Mouse (Mus musculus): Measurements from ENCODE around the gene Nuak2. TPM values are rescaled to one million over a fixed set of nuclear protein-coding genes. Genes with fewer than 3 reads are reported as not detected.

Nuak2 gene
- polyA plus RNA-seq, 1 experiment from 2014 or later: 20.1 TPM

DNA sequence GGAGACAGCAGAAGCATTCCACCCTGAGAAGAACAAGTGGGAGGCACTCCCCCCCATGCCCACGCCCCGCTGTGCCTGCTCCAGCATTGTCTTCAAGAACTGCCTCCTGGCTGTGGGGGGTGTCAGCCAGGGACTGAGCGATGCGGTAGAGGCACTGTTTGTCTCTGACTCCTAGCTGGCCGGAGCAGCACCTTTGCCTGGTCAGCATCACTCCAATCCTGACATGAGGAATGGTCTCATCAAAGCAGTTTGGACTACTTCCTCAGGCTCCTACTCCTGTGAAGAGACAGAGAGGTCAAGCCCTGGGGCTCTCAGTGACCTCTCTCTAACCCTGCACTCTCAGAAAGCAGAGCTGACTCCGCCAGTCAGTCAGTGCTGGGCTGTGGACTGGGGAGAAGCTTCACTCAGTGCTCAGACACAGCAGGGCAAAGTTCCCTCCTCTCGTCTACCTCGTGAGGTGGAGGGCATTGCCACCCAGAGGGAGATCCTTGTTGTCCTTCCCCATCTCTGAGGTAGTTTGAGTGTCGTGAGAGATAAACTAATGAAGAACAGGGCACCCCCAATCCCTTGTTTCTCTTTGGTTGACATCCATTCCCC, 11.2 kb upstream of the Nuak2 start:
- Histone ChIP-seq H3K9ac (ENCODE audit: low read length) (no peak overlapping the region), H3K4me3 (ENCODE audit: low read depth, low read length) (no peak overlapping the region), H3K36me3 (ENCODE audit: control insufficient read depth, insufficient read depth, low read length) (no peaks in the 10 kb centered on the region), H3K9me3 (replicated peaks; ENCODE audit: control insufficient read depth, low read length) (no peaks in the 10 kb centered on the region), H3K4me2 (ENCODE audit: low read length) (no peak overlapping the region), H3K27ac (ENCODE audit: low read depth, low read length) (no peak overlapping the region), H3K27me3 (replicated peaks; ENCODE audit: control insufficient read depth, insufficient read depth, low read length) (0 out of 2 replicates have a peak, but pooled peaks cover 1% of the 10 kb centered on the region), H3K4me1 (ENCODE audit: control insufficient read depth, insufficient read depth, low read length) (no peaks in the 10 kb centered on the region)
- 70% methylated on average over 9 of the region's 9 CpGs for WGBS
- no peak for DNase-seq (ENCODE audit: low spot score)
- no peak for ATAC-seq

DNA sequence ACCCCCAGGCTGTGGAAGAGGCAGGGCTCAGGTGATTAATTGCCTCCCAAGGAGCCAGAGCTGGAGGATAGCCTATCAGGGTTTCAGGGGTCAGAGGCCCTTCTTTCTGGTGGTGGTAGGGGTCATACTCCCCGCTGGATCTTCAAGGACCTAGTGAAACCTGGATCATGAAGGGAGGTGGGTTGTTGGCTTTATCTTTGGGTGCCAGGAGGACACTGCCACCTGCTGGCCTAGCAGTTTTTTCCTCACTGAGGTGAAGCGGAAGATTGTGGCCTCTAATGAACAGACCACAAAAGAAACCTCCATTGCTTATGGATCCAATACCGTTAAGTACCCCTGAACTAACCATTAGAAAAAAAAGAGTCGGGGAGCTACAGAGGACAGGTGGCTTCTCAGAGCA, 9.8 kb upstream of the Nuak2 start:
- H3K9ac ChIP-seq (ENCODE audit: low read length): no peak overlapping the region
- 40% methylated on average over 4 of the region's 4 CpGs for WGBS
- no peaks in the 10 kb centered on the region for H3K27me3 ChIP-seq (replicated peaks; ENCODE audit: control insufficient read depth, insufficient read depth, low read length)
- no peaks in the 10 kb centered on the region for H3K4me1 ChIP-seq (ENCODE audit: control insufficient read depth, insufficient read depth, low read length)
- ATAC-seq (peak; percentile 40; the same call in 1 of the 2 replicates), DNase-seq (ENCODE audit: low spot score) (peak; percentile 62)
- no peak overlapping the region for H3K4me2 ChIP-seq (ENCODE audit: low read length)
- no peaks in the 10 kb centered on the region for H3K36me3 ChIP-seq (ENCODE audit: control insufficient read depth, insufficient read depth, low read length)
- no peak overlapping the region for H3K4me3 ChIP-seq (ENCODE audit: low read depth, low read length)
- no peak overlapping the region for H3K27ac ChIP-seq (ENCODE audit: low read depth, low read length)
- no peaks in the 10 kb centered on the region for H3K9me3 ChIP-seq (replicated peaks; ENCODE audit: control insufficient read depth, low read length)

DNA sequence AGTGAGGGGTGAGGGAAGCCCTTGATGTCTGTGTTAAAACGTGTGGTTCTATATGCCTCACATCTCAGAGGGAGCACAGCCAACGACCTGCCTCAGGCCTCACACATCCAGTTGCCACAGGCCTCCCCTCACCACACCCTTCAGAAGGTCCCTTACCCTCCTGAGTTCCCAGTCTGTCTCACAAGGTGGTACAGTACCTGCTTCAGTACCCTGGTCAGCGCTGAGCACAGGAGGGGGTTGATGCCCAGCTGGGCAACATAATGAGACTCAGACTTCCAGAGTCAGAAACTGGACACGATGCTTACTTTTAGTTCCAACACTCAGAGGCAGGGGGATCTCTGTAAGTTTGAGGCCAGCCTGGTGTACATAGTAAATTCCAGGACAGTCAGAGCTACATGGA, 9.1 kb upstream of the Nuak2 start:
- H3K9ac ChIP-seq (ENCODE audit: low read length): no peak overlapping the region
- no peak for ATAC-seq

DNA sequence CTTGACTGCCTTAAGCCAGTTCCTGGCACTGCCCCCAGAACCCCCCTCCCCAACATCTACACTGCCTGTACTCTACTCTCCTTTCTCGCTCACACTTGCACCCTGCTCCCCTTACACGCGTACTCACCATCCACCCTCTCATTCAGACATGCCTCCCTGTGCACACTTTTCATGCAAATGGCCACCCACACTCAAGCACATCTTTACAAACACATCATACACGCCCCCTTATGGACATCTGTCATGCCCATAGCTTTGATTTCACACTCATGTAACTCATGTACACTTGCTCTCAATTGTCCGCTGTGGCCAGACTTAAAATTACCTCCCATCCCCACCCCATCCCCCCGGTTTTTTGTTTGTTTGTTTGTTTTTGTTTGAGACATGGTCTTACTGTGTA, 8.0 kb upstream of the Nuak2 start:
- no peak overlapping the region for H3K4me3 ChIP-seq (ENCODE audit: low read depth, low read length)
- ATAC-seq: no peak
- H3K27ac ChIP-seq (ENCODE audit: low read depth, low read length): no peak overlapping the region
- no peak for DNase-seq (ENCODE audit: low spot score)
- H3K4me1 ChIP-seq (ENCODE audit: control insufficient read depth, insufficient read depth, low read length): no peaks in the 10 kb centered on the region
- 85% methylated on average over 6 of the region's 6 CpGs for WGBS
- H3K9me3 ChIP-seq (replicated peaks; ENCODE audit: control insufficient read depth, low read length): no peaks in the 10 kb centered on the region
- H3K27me3 ChIP-seq (replicated peaks; ENCODE audit: control insufficient read depth, insufficient read depth, low read length): no peaks in the 10 kb centered on the region
- no peak overlapping the region for H3K9ac ChIP-seq (ENCODE audit: low read length)
- H3K36me3 ChIP-seq (ENCODE audit: control insufficient read depth, insufficient read depth, low read length): no peaks in the 10 kb centered on the region
- no peak overlapping the region for H3K4me2 ChIP-seq (ENCODE audit: low read length)

More for the DNA sequence above, 9.1 kb upstream of the Nuak2 start:
- no peak overlapping the region for H3K4me3 ChIP-seq (ENCODE audit: low read depth, low read length)
- H3K27ac ChIP-seq (ENCODE audit: low read depth, low read length): no peak overlapping the region
- H3K27me3 ChIP-seq (replicated peaks; ENCODE audit: control insufficient read depth, insufficient read depth, low read length): no peaks in the 10 kb centered on the region
- H3K36me3 ChIP-seq (ENCODE audit: control insufficient read depth, insufficient read depth, low read length): no peaks in the 10 kb centered on the region
- 27% methylated on average over 4 of the region's 4 CpGs for WGBS
- H3K4me2 ChIP-seq (ENCODE audit: low read length): no peak overlapping the region
- no peaks in the 10 kb centered on the region for H3K4me1 ChIP-seq (ENCODE audit: control insufficient read depth, insufficient read depth, low read length)
- no peaks in the 10 kb centered on the region for H3K9me3 ChIP-seq (replicated peaks; ENCODE audit: control insufficient read depth, low read length)
- no peak for DNase-seq (ENCODE audit: low spot score)

DNA sequence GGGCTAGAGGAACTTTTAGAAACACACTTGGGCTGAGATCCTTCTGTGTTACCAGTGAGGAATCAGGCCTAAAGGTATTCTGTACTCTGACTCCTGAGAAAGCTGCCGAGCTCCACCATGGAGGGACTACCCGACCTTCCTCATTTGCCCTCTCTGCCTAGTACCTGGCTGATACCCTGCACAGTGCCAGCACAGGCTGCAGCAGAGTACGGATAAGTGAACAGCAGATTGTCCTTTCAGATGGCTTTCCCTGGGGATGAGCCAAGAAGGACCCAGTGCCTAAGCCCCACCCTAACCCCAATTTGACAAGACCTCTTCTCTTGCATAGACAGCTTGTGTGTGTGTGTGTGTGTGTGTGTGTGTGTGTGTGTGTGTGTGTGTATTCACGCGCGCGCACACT, 7.3 kb upstream of the Nuak2 start:
- H3K9me3 ChIP-seq (replicated peaks; ENCODE audit: control insufficient read depth, low read length): no peaks in the 10 kb centered on the region
- no peaks in the 10 kb centered on the region for H3K36me3 ChIP-seq (ENCODE audit: control insufficient read depth, insufficient read depth, low read length)
- no peaks in the 10 kb centered on the region for H3K27me3 ChIP-seq (replicated peaks; ENCODE audit: control insufficient read depth, insufficient read depth, low read length)
- ATAC-seq (no peak), DNase-seq (ENCODE audit: low spot score) (no peak)
- no peaks in the 10 kb centered on the region for H3K4me1 ChIP-seq (ENCODE audit: control insufficient read depth, insufficient read depth, low read length)
- no peak overlapping the region for H3K4me2 ChIP-seq (ENCODE audit: low read length)
- H3K27ac ChIP-seq (ENCODE audit: low read depth, low read length): no peak overlapping the region
- WGBS: 92% methylated on average over 7 of the region's 7 CpGs
- no peak overlapping the region for H3K4me3 ChIP-seq (ENCODE audit: low read depth, low read length)
- no peak overlapping the region for H3K9ac ChIP-seq (ENCODE audit: low read length)

DNA sequence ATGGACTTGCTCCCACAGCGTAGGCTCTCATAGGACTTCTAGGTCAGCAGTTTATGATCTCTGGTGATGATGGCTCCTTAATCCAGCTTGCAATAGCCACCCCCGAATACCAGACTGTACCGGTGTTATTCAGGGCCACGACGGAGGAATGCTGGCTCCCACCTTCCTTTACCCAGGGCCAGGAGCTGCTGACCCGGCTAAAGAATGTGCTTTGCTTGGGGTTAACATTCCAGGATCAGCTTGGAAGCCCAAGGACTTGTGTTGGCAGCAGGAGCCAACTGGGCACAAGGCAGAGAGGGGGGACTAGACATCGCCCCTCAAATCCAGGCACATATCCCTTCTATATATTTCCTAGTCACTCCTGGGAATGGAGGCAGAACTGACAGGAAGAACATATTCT, 5.2 kb upstream of the Nuak2 start:
- H3K9me3 ChIP-seq (replicated peaks; ENCODE audit: control insufficient read depth, low read length): no peaks in the 10 kb centered on the region
- peaks cover 6% of the 10 kb centered on the region; the same call in 1 of the 2 replicates for H3K4me1 ChIP-seq (ENCODE audit: control insufficient read depth, insufficient read depth, low read length)
- H3K4me3 ChIP-seq (ENCODE audit: low read depth, low read length): no peak overlapping the region
- no peak overlapping the region for H3K27ac ChIP-seq (ENCODE audit: low read depth, low read length)
- H3K27me3 ChIP-seq (replicated peaks; ENCODE audit: control insufficient read depth, insufficient read depth, low read length): no peaks in the 10 kb centered on the region
- WGBS: 79% methylated on average over 7 of the region's 7 CpGs
- no peaks in the 10 kb centered on the region for H3K36me3 ChIP-seq (ENCODE audit: control insufficient read depth, insufficient read depth, low read length)
- H3K4me2 ChIP-seq (ENCODE audit: low read length): no peak overlapping the region
- no peak for DNase-seq (ENCODE audit: low spot score)
- ATAC-seq: no peak
- no peak overlapping the region for H3K9ac ChIP-seq (ENCODE audit: low read length)

DNA sequence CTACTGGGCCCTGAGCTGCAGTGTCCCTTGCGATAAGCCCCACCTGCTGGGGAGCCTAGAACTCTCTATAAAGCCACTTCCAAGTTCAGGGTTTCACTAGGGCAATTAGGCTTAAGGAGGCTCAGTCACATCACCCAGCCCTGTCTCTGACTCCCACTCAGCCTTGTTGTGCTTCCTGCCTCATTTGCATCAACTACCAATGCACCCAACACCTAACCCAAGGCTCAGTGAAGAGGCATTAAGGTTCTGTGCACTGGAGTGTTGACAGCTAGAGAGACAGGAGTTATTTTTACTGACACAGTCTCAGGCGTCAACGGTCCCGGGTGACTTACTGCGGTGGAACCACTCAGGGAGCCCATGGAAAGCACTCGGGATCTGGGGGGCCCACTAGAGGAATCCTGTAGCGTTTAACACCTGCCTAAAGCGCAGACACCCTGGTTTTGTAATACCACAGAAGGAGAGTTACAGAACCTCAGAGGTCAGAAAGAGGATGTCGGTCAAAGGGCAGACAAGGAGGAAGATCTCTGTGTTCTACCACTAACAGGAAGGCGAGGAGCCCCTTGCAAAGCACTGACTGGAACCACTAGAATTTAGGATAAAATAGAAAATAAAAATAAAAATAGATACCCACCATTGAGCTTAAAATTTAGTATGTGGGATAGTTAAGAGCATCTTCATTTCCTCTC, 4.6 kb upstream of the Nuak2 start:
- ATAC-seq (no peak), DNase-seq (ENCODE audit: low spot score) (no peak)
- 80% methylated on average over 10 of the region's 10 CpGs for WGBS
- H3K9ac ChIP-seq (ENCODE audit: low read length): no peak overlapping the region
- H3K4me1 ChIP-seq (ENCODE audit: control insufficient read depth, insufficient read depth, low read length): peaks cover 6% of the 10 kb centered on the region; the same call in 1 of the 2 replicates
- H3K27ac ChIP-seq (ENCODE audit: low read depth, low read length): no peak overlapping the region
- no peaks in the 10 kb centered on the region for H3K36me3 ChIP-seq (ENCODE audit: control insufficient read depth, insufficient read depth, low read length)
- no peaks in the 10 kb centered on the region for H3K9me3 ChIP-seq (replicated peaks; ENCODE audit: control insufficient read depth, low read length)
- no peak overlapping the region for H3K4me2 ChIP-seq (ENCODE audit: low read length)
- H3K4me3 ChIP-seq (ENCODE audit: low read depth, low read length): no peak overlapping the region
- no peaks in the 10 kb centered on the region for H3K27me3 ChIP-seq (replicated peaks; ENCODE audit: control insufficient read depth, insufficient read depth, low read length)

DNA sequence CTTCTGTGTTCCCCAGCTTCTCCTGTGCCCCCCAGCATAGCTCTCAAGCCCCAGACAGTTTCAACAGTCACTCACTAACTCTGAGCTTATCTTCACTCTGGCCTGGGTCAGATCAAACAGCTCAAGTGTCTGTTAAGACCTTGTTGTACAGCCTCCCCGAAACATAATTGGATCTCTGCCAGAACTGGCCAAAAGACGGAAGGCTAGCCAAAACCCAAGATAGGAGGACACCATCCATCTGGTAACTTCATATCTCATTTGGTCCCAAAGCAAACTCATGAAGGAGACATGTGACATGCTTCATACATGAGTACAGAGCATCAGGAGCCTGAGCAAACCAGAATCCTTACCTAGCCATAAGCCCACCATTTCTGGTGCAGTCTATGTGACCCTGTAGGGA, 3.9 kb upstream of the Nuak2 start:
- no peaks in the 10 kb centered on the region for H3K9me3 ChIP-seq (replicated peaks; ENCODE audit: control insufficient read depth, low read length)
- H3K4me2 ChIP-seq (ENCODE audit: low read length): no peak overlapping the region
- H3K4me3 ChIP-seq (ENCODE audit: low read depth, low read length): no peak overlapping the region
- DNase-seq (ENCODE audit: low spot score) (no peak), ATAC-seq (no peak)
- no peak overlapping the region for H3K9ac ChIP-seq (ENCODE audit: low read length)
- H3K36me3 ChIP-seq (ENCODE audit: control insufficient read depth, insufficient read depth, low read length): no peaks in the 10 kb centered on the region
- peaks cover 6% of the 10 kb centered on the region; the same call in 1 of the 2 replicates for H3K4me1 ChIP-seq (ENCODE audit: control insufficient read depth, insufficient read depth, low read length)
- no peaks in the 10 kb centered on the region for H3K27me3 ChIP-seq (replicated peaks; ENCODE audit: control insufficient read depth, insufficient read depth, low read length)
- no peak overlapping the region for H3K27ac ChIP-seq (ENCODE audit: low read depth, low read length)
- 49% methylated on average over 2 of the region's 2 CpGs for WGBS

DNA sequence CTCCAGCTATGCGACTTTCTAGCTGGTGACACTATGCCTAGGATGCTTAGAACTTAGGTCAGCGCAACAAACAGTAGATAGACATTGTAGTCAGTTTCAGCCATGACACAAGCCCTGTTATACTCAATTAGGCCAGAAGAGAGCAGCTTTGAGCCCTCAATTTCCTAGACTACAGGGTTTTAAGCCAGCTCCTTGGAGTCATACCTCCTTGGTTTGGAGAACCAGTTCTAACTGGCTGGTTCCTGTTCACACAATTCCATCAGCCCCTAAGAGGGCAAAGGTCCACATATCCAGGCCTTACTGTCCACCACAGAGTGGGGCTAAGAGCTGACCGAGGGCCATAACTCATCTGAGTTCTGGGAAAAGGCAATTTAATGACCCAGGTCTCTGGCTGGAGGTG, 3.2 kb upstream of the Nuak2 start:
- no peaks in the 10 kb centered on the region for H3K27me3 ChIP-seq (replicated peaks; ENCODE audit: control insufficient read depth, insufficient read depth, low read length)
- H3K27ac ChIP-seq (ENCODE audit: low read depth, low read length): no peak overlapping the region
- H3K36me3 ChIP-seq (ENCODE audit: control insufficient read depth, insufficient read depth, low read length): no peaks in the 10 kb centered on the region
- DNase-seq (ENCODE audit: low spot score) (peak; percentile 88), ATAC-seq (0 out of 2 replicates have a peak, but pooled peaks have one; percentile 28)
- H3K9ac ChIP-seq (ENCODE audit: low read length): no peak overlapping the region
- 54% methylated on average over 3 of the region's 3 CpGs for WGBS
- no peak overlapping the region for H3K4me3 ChIP-seq (ENCODE audit: low read depth, low read length)
- peaks cover 6% of the 10 kb centered on the region; the same call in 1 of the 2 replicates for H3K4me1 ChIP-seq (ENCODE audit: control insufficient read depth, insufficient read depth, low read length)
- H3K4me2 ChIP-seq (ENCODE audit: low read length): no peak overlapping the region
- H3K9me3 ChIP-seq (replicated peaks; ENCODE audit: control insufficient read depth, low read length): no peaks in the 10 kb centered on the region

Data from forebrain, embryonic 14.5 days (tissue).